Mouse (Mus musculus): Measurements from ENCODE around the gene Vim. TPM values are rescaled to one million over a fixed set of nuclear protein-coding genes. Genes with fewer than 3 reads are reported as not detected.

Gene Vim
- total RNA-seq, 2 experiments from 2014 or later: 736 to 809 TPM

DNA sequence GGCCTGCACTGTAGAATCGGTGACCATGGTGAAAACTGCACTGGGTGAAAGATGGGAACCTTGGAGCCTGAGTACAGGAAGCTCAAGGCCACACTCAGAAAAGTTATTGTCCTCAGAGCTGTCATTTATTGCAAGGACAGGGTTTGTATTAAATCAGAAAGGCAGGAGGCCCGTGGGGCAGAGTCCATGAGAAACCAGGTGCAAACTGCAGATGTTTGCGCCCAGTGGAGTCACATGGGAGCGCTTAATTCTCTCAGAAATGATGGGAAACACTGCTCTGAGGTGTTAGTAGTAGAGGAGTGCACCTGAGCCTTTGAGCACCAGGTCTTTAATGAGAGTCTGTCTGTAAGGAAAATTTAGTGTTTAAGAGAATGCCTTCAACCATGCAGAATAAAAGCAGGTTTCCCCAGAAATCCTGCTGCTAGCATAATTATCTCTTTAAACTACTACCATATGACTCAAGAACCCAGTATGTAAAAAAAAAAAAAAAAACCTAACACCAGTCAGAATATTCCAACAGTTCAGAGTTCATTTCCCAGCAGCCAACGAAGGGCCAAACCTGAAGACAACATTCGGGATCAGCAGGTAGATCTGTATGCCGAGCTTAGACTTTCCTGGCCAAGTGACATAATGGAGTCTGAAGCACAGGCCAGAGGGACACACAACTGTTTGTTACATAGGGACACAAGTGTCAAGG, 56.6 kb downstream of the Vim start:
- no peak for ATAC-seq (replicated peaks; ENCODE audit: poor library complexity, severe bottlenecking)

Other genes with a start within 250 kb of the Vim start
- not detected in 2 replicates for gene Cubn, start 82.1 kb upstream of the Vim start, total RNA-seq (2014; fragmentation: Nextera tagmentation)
- not detected in 2 replicates for gene Cubn, start 82.1 kb upstream of the Vim start, total RNA-seq (2017)
- gene Trdmt1, start 29.3 kb upstream of the Vim start, total RNA-seq (2014; fragmentation: Nextera tagmentation): 6.4 and 9.6 TPM in 2 replicates
- gene Trdmt1, start 29.3 kb upstream of the Vim start, total RNA-seq (2017): 9.9 and 24.3 TPM in 2 replicates
- gene St8sia6, start 220.1 kb downstream of the Vim start, total RNA-seq (2014; fragmentation: Nextera tagmentation): 0.38 and 1.9 TPM in 2 replicates
- 1.1 and 2.8 TPM in 2 replicates for gene St8sia6, start 220.1 kb downstream of the Vim start, total RNA-seq (2017)